Mouse (Mus musculus): Measurements from ENCODE around the gene Mrps15. TPM values are rescaled to one million over a fixed set of nuclear protein-coding genes. Genes with fewer than 3 reads are reported as not detected.
"Not testable (repeated sequence)": the region's sequence is repeated elsewhere in the genome, so short reads cannot be mapped to it uniquely, and the experiment has no call there.

Mrps15 gene
- total RNA-seq, 2 experiments from 2014 or later = 44.1 to 44.9 TPM

DNA sequence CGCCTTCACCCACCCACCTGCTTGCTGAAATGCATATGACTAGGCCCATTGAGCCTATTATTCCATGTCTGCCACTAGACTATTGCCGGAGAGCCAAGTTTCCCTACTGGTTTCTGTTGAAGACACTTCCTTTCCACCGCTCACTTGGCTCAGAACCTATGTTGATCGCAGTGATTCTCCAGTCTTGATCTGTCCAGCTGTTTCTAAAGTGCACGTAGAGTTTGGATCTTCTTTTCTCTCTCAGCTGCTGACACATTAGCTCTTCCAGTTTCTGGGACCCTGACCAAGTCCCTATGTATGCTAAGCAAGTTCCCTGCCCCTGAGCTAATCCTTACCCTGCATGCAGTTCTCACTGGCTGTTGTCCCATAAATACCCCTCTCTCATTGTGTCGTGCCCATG lies 31.1 kb downstream of the Mrps15 start:
- DNase-seq = no peak

DNA sequence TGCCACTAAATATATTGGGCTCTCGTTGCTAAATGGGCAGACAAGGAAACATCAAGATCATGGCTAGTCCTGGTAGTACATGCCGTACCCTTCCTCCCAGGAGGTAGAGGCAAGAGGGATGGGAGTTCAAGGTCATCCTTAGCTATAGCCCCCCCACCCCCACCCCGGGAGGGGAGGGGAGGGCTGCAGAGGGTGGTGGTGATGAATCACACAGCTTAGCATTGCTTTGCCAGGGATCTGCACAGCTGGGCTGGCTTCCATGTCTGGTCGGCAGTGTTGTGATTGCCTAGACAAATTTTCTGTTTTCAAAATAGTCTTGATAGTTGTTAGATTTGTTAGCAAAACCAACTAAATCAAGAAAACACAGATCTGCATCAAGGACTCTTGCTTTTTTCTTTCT lies 32.5 kb downstream of the Mrps15 start:
- no peak for DNase-seq

DNA sequence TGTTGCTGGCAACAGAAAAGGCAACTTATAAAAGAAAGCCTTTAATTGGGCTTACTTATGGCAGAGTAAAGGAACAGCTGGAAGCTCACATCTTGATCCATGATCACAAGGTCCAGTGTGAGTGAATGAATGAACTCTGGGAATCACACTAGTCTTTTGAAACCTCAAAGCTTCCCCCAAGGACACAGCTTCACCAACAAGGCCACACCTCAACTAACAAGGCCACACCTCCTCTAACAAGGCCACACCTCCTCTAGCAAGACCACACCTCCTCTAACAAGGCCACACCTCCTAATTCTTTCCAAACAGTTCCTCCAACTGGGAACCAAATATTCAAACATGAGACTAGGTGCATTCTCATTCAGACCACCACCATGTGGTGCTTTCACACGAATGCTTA lies 34.9 kb downstream of the Mrps15 start:
- DNase-seq = no peak

DNA sequence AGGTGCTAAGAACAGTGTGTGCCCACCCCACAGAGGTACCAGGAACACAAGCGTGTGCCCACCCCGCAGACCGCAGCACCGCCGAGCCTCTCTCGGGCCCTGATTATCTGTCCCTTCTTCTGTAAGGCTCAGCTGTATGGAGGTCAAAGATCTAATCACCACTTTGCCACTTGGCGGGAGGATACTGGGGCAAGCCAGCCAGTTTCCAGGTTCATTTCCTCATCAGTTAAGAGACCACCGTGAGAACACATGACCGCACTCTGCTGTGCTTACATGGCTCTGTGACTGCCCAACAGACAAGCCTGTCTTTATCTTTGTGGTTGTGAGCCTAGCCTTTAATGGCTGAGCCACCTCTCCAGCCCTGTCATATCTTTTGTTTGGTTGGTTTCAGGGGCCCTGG lies 36.3 kb downstream of the Mrps15 start:
- DNase-seq = no peak

DNA sequence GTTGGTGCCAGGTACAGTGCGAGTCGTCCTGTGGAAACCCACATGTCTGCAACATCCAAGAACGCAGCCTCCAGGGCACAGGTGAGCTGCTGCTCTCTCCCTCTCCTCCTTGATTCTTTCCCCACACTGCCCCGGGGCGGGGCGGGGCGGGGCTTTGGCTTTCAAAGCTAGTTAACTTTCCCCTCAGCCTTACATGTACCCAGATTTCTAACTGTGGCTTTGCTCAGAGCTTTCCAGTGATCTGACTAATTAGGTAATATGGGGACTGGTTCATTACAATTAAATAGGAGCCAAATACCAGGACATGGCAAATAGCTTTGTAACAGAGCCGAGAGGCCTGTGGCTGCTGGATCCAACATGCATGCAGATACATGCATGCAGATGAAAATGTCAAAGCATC lies 37.7 kb downstream of the Mrps15 start:
- no peak for DNase-seq

DNA sequence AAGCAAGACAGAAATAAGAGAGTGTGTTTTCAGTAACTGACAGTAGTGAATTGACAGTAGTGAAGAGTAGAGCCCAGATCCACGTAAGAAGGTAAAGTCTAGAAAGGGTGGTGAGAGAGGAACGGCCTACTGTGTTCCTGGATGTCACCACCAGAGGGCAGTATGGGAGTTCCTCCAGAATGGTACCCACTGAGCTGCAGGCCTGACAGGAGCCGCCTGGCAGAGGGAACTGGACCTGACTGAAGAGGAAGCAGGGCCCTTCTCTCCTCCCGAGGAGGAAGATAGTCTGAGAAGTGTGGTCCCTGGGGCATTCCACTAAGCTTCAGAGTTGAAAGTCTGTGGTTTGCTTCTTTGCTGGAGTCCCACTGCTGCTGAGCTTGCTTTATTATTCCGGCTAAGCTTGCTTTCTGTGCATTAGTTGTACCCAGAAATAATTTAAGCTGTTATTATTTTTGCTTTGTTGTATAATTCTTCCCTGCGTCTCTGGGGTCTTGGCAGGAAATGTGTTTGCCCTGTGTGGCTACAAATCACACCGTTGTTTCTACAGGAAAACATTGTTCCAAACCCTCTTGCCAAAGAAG lies 39.4 kb downstream of the Mrps15 start:
- peak; percentile 71 for DNase-seq

DNA sequence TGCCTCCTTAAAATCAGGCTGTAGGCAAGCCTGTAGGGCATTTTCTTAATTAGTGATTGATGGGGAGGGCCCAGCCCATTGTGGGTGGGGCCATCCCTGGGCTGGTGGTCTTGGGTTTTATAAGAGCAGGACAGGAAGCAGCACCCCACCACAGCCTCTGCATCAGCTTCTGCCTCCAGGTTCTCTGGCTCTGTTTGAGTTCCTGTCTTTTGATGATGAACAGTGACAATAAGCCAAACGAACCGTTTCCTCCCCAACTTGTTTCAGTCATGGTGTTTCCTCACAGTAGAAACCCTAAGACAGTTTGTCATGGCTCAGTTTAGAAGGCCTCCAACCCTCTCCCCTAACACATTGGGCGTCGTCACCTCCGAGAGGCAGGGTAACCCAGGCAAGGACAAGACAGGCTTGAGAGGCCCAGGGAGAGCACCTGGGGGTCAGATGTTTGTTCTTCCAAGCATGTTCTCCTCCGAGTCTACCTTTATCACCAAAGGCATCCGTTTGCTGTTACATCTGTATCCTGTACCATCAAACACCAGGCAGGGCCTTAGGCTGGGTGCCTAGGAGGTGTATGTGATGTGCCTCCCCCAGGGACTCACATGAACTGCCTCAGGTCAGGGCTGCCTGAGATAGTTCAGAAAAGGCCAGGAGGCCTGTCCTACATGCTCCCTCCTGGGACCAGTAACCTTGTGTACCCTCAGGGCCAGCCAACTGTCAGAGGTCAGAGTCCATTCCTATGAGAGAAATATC lies 43.5 kb downstream of the Mrps15 start:
- no peak for DNase-seq

DNA sequence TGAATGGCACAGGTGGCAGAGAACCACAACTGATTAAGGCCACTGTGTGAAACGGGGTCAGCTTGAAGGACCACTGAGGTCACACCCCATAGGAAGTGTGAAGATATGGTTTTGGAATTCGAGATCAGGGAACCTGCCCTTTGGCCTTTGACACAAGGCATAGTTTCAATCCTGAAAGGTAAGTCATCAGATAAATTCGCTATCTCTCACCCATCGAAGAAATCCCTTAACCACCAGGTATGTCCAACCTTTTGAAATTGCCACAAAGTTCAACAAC lies 44.1 kb downstream of the Mrps15 start:
- no peak for DNase-seq

DNA sequence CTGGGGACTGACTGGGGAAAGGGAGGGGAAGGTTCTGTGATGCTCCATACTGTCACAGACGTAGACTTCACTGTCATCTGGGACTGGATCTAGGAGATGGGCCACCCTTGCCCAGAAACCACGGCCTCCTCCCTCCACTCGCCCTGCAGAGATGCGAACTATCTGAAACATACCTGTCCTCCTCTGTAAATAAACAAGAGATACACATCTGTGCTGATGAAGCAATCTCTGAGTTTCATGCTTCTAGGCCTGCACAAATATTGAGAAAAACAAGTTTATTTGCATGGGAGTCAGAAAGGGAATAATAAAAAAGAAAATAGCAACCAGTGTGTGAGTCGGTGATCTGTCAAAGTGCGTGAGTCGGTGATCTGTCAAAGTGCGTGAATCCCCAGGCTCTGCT lies 45.1 kb downstream of the Mrps15 start:
- DNase-seq = no peak

DNA sequence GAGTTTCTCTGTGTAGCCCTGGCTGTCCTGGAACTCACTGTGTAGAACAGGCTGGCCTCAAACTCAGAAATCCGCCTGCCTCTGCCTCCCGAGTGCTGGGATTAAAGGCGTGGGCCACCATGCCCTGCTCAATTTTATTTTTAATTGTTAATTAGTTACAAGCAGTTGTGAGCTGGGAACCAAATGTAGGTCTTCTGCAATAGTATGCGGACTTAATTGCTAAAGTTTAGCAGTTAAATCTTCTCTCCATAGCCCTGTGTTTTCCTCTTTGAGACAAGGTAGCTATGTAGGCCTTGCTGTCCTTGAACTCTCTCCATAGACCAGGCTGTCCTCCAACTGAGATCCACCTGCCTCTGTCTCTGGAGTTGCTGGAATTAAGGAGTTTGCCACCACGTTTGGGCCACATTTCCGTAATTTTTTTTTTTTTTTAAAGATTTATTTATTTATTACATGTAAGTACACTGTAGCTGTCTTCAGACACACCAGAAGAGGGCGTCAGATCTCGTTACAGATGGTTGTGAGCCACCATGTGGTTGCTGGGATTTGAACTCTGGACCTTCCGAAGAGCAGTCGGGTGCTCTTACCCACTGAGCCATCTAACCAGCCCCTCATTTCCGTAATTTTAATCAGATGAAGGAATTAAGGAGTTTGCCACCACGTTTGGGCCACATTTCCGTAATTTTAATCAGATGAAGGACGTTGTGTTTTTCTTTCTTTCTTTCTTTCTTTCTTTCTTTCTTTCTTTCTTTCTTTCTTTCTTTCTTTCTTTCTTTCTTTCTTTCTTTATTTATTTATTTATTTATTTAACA lies 49.1 kb downstream of the Mrps15 start:
- DNase-seq = not testable (repeated sequence)

DNA sequence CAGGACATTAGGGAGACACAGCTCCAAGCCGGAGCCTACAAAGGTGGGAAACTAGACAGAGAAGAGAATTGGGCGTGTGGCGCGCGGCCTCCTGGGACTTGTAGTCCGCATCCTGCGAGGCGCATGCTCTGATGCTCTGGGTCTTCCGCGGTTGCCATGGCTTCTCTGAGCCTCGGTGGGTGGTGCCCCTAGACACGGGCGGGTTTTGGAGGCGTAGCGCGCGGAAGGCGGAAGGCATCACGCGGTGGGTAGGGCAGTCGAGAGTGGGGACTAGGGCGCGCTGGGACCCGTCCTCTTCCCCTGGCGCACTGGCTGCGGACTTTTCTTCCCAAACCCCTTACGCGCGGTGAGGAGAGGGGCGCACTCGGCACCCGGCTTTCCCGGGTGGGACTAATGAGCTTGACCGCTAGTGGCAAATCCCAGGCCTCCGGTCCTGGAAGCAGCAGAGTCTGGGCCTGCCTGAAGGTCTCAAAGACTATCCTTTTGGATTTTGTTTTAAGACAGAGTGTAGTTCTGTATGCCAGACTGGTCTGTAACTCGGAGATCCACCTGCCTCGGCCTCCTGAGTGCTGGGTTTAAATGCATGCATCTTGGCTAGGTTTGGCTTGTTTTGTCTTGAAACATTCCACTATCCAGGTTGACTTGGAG lies 49.9 kb downstream of the Mrps15 start, which contains the start of gene Lsm10:
Gene Lsm10 (plus strand): TSS at position 160 of the 648 bp plus-strand sequence.
- peak; percentile 93 to 95 for DNase-seq

DNA sequence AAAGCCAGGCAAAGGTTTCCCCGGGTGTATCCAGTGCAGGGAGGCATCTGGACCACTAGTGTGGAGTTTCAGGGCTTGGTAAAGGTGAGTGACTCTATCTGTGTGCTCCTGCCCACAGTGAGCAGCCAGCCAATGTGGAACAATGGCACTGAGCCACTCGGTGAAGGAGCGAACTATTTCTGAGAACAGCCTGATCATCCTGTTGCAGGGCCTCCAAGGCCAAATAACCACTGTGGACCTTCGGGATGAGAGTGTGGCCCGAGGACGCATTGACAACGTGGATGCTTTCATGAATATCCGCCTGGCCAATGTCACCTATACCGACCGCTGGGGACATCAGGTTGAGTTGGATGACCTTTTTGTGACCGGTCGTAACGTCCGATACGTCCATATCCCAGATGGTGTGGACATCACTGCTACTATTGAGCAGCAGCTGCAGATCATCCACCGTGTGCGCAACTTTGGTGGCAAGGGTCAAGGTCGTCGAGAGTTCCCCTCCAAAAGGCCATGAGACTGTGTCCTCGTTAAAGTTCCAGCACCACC lies 51.1 kb downstream of the Mrps15 start:
- DNase-seq = no peak

DNA sequence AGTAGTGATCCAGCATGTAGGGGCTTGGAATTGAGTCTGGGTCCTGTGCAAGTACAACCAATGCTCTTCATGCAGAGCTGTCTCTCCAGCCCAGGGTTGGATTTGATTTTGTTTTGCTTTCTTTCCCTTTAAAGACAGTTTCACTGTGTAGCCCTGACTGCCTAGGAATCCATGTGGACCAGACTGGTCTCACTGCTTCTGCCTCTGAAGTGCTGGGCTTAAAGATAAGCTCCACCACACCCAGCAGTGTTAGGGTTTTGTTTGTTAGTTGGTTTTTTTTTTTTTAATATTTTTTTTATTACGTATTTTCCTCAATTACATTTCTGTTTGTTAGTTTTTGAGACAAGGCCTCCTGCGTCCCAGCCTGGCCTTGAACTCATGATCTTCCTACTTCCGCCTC lies 52.6 kb downstream of the Mrps15 start:
- DNase-seq = no peak

DNA sequence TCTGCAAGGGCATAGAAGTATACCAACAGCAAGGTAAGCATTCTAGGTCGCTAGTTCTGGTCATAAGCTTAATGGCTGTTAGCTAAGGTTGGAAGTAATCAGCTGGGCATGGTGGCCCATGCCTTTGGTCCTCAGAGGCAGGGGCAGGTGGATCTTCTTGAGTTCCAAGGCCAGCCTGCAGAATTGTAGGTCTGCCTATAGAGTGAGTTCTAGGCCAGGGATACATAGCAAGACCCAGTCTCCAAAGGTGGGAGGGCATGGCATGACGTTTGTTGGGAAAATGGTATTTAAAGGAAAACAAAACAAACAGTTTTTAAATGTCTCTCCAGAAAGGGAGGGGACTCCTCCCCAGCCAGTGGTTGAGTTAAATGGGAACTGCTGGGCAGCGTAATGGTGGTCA lies 54.0 kb downstream of the Mrps15 start:
- DNase-seq = no peak

DNA sequence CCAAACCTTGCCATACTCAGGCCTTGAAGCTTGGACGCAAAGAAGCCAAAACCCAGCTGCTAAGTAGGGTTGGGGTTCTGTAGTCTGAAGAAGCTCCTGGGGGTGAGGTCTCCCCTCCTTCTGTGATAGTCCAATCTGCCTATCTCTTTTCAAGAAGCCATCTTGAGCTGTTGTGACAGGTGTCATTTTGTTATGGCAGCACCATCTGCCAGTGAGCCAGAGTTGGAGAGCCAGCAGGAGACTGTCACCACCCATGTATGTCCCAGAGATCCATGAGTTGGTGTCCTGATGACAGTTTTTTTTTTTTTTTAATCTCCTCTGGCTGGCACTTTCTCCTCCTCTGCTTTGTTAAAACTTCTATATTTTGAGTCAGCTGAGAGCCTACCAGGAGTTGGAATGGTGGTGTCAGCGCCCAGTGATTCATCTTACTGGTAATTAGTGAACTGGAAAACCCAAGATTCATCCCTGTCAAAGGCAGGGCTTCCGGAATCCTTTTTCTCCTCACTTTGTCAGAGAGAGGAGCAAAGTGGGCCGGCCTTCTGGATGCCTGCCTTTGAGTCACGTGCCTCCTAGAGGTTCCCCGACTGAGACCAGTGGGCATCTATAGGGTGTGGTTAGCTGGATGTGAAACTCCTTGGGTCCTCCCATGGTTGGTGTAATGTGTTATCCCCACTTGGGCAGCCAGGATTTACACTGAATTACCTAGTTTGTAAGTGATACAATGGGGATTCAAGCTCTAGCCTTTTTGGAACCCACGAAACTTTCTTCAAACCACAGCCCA lies 55.5 kb downstream of the Mrps15 start:
- DNase-seq = no peak

DNA sequence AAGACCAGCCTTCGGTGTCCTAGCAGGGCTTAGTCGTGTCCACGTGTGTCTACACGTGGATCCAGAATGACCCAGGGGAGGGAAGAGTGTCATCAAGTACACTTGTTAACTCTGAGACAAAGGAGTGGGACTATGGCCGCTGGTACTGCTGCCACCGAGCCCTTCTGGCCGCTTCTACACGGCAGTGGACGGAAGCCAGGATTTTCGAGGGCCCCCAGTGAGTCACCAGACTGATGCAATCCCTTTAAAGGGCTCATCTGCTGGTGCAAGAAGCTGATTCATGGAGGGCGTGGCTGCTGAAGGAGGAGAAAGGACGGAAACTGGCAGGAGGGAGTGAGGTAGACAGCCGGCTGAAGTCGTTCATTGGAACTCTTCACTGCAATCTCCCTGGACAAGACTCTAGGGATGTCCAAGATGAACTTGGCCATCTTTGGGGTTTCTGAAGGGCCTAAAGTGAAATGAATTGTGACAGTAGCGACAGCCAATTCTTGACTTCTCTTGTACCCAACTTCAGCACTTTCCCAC lies 56.4 kb downstream of the Mrps15 start:
- peak; percentile 72 to 76 for DNase-seq

DNA sequence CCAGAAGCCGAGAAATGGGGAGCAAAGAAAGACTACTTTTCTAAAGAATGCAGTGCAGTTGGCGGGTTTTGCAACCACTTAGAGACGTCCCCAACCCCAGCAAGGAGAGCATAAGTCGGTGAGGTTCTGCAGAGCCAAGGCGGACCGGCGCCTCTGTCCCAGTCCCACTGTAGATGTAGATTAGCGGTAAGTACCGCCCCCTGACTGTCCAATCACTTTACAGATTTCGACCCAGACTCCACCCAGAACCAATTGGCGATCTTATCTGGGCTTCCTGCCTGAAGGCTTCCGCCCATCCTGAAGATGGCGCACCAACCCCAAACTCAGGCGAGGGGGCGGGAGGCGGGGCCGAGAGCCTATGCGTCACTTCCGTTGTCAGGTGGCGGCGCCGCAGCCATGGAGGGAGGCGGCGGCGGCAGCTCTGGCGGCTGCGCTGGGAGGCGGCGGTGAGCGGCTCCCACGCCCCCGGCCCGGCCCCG lies 56.9 kb downstream of the Mrps15 start, which contains the start of gene Stk40:
Gene Stk40 (plus strand): TSS at position 368 of the 479 bp plus-strand sequence.
- DNase-seq = peak; percentile 93

DNA sequence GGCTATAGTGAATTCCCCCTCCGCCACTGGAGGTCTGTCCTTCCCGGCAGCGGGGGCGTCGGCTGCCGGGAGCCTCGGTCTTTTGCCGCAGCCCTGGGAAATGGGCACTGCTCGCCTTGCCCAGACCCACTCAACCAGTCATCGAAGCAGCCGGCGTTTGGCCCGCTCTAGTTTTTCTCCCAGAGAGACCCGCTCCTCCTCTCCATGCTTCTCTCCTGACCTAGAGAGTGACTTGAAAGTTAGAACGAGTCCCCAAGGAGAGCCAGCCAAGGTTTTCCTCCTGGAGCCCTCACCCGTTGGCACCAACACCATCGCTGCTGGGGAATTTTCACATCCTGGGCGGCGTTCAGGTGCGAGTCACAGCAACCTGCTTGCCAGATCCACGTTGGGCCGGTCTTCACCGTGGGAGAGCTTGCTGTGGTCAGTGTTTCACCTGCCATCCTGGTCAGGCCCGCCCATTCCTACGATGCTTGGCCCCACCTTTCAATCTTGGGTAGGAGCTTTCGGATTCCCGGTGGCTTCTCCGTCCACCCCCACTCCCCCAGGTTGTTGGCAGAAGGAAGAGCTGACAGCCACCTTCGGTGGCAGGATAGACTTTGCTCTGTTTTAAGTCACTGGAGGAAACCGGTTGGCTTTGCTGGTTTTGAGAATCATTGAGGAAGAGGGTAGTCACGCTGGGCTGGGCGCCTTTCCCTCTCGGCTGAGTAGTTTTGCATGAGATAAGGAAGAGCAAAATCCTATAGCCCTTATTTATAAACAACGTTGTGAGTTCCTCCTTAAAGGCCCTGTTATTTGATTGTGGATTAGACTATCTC lies 57.7 kb downstream of the Mrps15 start:
- DNase-seq = peak; percentile 27 to 37
